In the genomic region with DNA sequence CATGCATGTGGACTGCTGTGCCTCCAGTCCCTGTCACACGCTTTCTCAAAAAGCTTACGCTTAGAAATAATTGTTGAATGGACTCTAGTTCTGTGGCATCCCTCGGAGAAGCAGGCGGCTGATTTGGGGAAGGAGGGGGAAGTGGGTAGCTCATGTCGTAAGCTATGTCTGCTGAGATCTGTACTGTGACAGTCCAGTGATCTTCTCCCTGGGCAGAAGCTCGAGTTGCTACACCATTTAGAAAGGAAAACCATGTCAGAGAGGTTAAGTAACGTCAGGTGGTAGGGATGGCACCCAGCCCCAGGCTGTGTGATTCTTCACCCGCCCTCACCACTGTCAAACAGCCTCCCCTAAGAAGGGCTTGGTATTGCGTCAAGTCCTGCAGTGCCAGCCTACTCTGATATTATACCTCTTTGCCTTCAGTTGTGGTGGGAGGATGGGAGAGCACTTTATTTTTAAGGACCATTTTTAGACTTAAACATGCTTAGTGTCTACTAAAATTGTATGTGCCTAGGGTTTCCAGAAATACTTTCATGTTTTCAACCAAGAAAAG, we compare ENCODE assay signal across 16 mouse cellular contexts.
A peak's percentile ranks its signal among the peaks of the same experiment; 100 is the strongest.
DNase-seq lines count a peak whose midpoint lies in the region; TF ChIP-seq lines count a peak whose summit lies in the region.
"Had no signal": no experiment of that assay in that cellular context is flagged by ENCODE, and none has a peak within 500 bp of the region (broad histone marks: within the 10 kb centered on the region; RNA-seq: fewer than 3 reads in every experiment).

No protein-coding gene starts in this region.

- H3K27me3 ChIP-seq in forebrain, embryonic 10.5 days (ENCODE audit: poor library complexity, severe bottlenecking) = no peaks in the 10 kb centered on the region
- H3K27me3 ChIP-seq: forebrain, embryonic 12.5 days; limb, embryonic 12.5 days; lung, embryonic 15.5 days; neural tube, embryonic 12.5 days had no signal

- DNase-seq in cerebellum, adult 11 months = peak; percentile 28
- no peak for DNase-seq in cerebellum, adult 8-10 months
- DNase-seq in left cerebral cortex, adult 18-20 months (ENCODE audit: low spot score in 2 of 2) = peak; percentile 36 to 48
- DNase-seq in left cerebral cortex, adult 11 months (ENCODE audit: low spot score) = no peak
- peak; percentile 9 for DNase-seq in left cerebral cortex, postnatal 4 days
- no peak for DNase-seq in forebrain, embryonic 10.5 days (ENCODE audit: extremely low spot score, low spot score)
- no peak for DNase-seq in layer of hippocampus, postnatal 25 days (ENCODE audit: extremely low spot score in 1 of 2, low spot score in 1 of 2)
- DNase-seq: adrenal gland, adult 2 months; kidney, adult 8-10 months; midbrain, embryonic 14.5 days had no signal

- TF ChIP-seq CTCF in bone marrow macrophage, adult 2 months (IDR thresholded peaks at IDR 0.05; ENCODE audit: low read depth, low read length) = no peak

- no peaks in the 10 kb centered on the region for H3K36me3 ChIP-seq in forebrain, embryonic 10.5 days (replicated peaks)
- H3K36me3 ChIP-seq: forebrain, embryonic 12.5 days; limb, embryonic 12.5 days; lung, embryonic 15.5 days; neural tube, embryonic 12.5 days had no signal

- H3K9me3 ChIP-seq in forebrain, embryonic 10.5 days = no peaks in the 10 kb centered on the region
- H3K9me3 ChIP-seq: forebrain, embryonic 12.5 days; limb, embryonic 12.5 days; lung, embryonic 15.5 days; neural tube, embryonic 12.5 days had no signal

- WGBS in forebrain, embryonic 10.5 days = 86% methylated on average over 9 of the region's 9 CpGs

- TF ChIP-seq POLR2A in bone marrow macrophage, adult 2 months (IDR thresholded peaks at IDR 0.05; ENCODE audit: borderline replicate concordance, low read depth, low read length) = no peak

- intact Hi-C loops in left cerebral cortex, postnatal 4 days (cut with DNase I) = no loop called here

- peak overlapping the region; percentile 21; the same call in 1 of the 2 replicates for H3K27ac ChIP-seq in bone marrow macrophage, adult 2 months (ENCODE audit: insufficient read depth, low read depth, low read length)
- H3K27ac ChIP-seq in forebrain, embryonic 10.5 days = no peak overlapping the region
- H3K27ac ChIP-seq: forebrain, embryonic 12.5 days; hindbrain, postnatal 0 days; limb, embryonic 12.5 days; lung, embryonic 15.5 days; neural tube, embryonic 12.5 days had no signal

- H3K4me1 ChIP-seq in bone marrow macrophage, adult 2 months (ENCODE audit: control insufficient read depth, insufficient read depth, low read length) = peaks cover 25% of the 10 kb centered on the region
- peaks cover 16% of the 10 kb centered on the region for H3K4me1 ChIP-seq in forebrain, embryonic 10.5 days
- H3K4me1 ChIP-seq: lung, embryonic 15.5 days had no signal

- peak overlapping the region; percentile 34 for H3K4me3 ChIP-seq in bone marrow macrophage, adult 2 months (ENCODE audit: insufficient read depth, low read length)
- no peak overlapping the region for H3K4me3 ChIP-seq in forebrain, embryonic 10.5 days
- H3K4me3 ChIP-seq: forebrain, embryonic 12.5 days; limb, embryonic 12.5 days; lung, embryonic 15.5 days; neural tube, embryonic 12.5 days had no signal

Comparison
In these comparisons a context has a peak if more than half of its experiments do, and no peak if none do; other contexts are left out.
1. DNase-seq: peak in cerebellum, adult 11 months (single experiment), left cerebral cortex, adult 18-20 months (2 of 2) and left cerebral cortex, postnatal 4 days (single experiment); none in cerebellum, adult 8-10 months (single experiment), left cerebral cortex, adult 11 months (single experiment), forebrain, embryonic 10.5 days (single experiment) and layer of hippocampus, postnatal 25 days (0 of 2).